Mouse (Mus musculus) ES-E14 (cell line): ENCODE measurements at regions not wholly inside any gene's neighbourhood (a gene's known extent, or its start where the extent isn't known, plus 50 kb on each side); places are given as distances from the start of the nearest gene placed in this dataset.

Experiments used
- DNase-seq: peaks from one replicate; pipeline ENCODE4 v3.0.0-alpha.2; 2013; ENCODE audit warnings: low read depth, low spot score
- H3K27ac ChIP-seq: 2 replicates; pipeline ENCODE4 v1.5.1; 2012; ENCODE audit warnings: low read depth, mild to moderate bottlenecking, low read length, moderate library complexity, mixed read lengths; ENCODE audit not compliant: poor library complexity, insufficient read depth, severe bottlenecking
- H3K36me3 ChIP-seq: 2 replicates; pipeline ENCODE4 v1.6.1; 2012; ENCODE audit warnings: mild to moderate bottlenecking, low read length, moderate library complexity, mixed read lengths; ENCODE audit not compliant: control insufficient read depth, poor library complexity, insufficient read depth, severe bottlenecking
- H3K4me1 ChIP-seq, 2 experiments: fragments of 150-350 bp in 1 of 2; sonication (generic) in 1 of 2; 2 replicates each; pipeline ENCODE4 v1.6.1; 2012; ENCODE audit warnings: low read length in 2 of 2, mild to moderate bottlenecking in 1 of 2, mixed read lengths in 1 of 2; ENCODE audit not compliant: control insufficient read depth in 2 of 2, insufficient read depth in 2 of 2, poor library complexity in 1 of 2
- H3K4me3 ChIP-seq, 2 experiments: fragments of 150-350 bp in 1 of 2; sonication (generic) in 1 of 2; 2 replicates each; pipeline ENCODE4 v1.5.1; 2012; ENCODE audit warnings: low read length in 2 of 2, low read depth in 1 of 2, mild to moderate bottlenecking in 1 of 2, mixed read lengths in 1 of 2; ENCODE audit not compliant: insufficient read depth in 1 of 2, poor library complexity in 1 of 2, severe bottlenecking in 1 of 2
- H3K9ac ChIP-seq: 2 replicates; pipeline ENCODE4 v1.6.1; 2012; ENCODE audit warnings: low read depth, mild to moderate bottlenecking, low read length, mixed read lengths; ENCODE audit not compliant: poor library complexity, insufficient read depth, severe bottlenecking
- H3K9me3 ChIP-seq: fragments of 150-350 bp; sonication (generic); 2 replicates; pipeline ENCODE4 v1.6.1; 2012; ENCODE audit warnings: low read depth, mild to moderate bottlenecking, low read length; ENCODE audit not compliant: control insufficient read depth, insufficient read depth
- CHD2 ChIP-seq: IDR thresholded peaks from 2 replicates; pipeline ENCODE4 v1.6.1; 2014; ENCODE audit warnings: mild to moderate bottlenecking, low read depth, low read length, inconsistent platforms
- HCFC1 ChIP-seq: IDR thresholded peaks from 2 replicates; pipeline ENCODE4 v1.6.1; 2012; ENCODE audit warnings: low read length, inconsistent platforms, borderline replicate concordance; ENCODE audit not compliant: insufficient read depth
- MAFK ChIP-seq: IDR thresholded peaks from 2 replicates; pipeline ENCODE4 v1.6.1; 2014; ENCODE audit warnings: mild to moderate bottlenecking, low read depth, low read length, inconsistent platforms; ENCODE audit not compliant: insufficient read depth
- ZC3H11A ChIP-seq: IDR thresholded peaks from 2 replicates; pipeline ENCODE4 v1.6.1; 2012; ENCODE audit warnings: low read depth, mild to moderate bottlenecking, inconsistent platforms, low read length, borderline replicate concordance
- ZNF384 ChIP-seq: IDR thresholded peaks from 2 replicates; pipeline ENCODE4 v1.6.1; 2012; ENCODE audit warnings: low read depth, low read length, inconsistent platforms
- in situ Hi-C, 2 experiments: fragments of 600-800 bp; cut with MboI; formaldehyde crosslinking; loops; one replicate each; pipeline ENCODE4 v1.15.1; 2025; ENCODE audit warnings: low sequenced_read_pairs in 2 of 2, inconsistent platforms in 1 of 2; ENCODE audit not compliant: unreplicated experiment in 2 of 2

DNA sequence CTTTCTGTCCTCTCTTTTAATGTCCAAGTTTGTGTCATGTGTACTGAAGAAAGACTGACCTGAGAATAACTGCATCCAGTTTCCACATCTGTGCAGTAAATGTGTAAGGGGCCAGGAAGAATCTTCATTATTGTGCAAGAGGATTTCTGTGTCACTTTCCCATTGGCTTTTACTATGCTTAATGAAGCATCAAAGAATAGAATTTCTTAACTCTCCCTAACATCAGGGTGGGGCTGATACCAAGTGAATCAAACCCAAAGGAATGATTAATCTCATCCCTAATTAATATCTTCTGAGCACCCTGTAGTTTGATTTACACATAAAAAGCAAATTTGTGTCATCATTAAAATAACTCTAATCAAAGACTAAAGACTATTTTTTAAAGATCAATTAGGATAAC is 104.5 kb upstream of the Pld5 start:
- Histone ChIP-seq H3K4me1 (no peaks in the 10 kb centered on the region), H3K4me3 (no peak overlapping the region), H3K36me3 (no peaks in the 10 kb centered on the region), H3K9me3 (no peaks in the 10 kb centered on the region), H3K9ac (no peak overlapping the region), H3K27ac (no peak overlapping the region)
- in situ Hi-C loops: no loop called here
- no peak for DNase-seq
- TF ChIP-seq HCFC1 (no peak), ZNF384 (no peak), ZC3H11A (no peak), CHD2 (no peak), MAFK (no peak)

DNA sequence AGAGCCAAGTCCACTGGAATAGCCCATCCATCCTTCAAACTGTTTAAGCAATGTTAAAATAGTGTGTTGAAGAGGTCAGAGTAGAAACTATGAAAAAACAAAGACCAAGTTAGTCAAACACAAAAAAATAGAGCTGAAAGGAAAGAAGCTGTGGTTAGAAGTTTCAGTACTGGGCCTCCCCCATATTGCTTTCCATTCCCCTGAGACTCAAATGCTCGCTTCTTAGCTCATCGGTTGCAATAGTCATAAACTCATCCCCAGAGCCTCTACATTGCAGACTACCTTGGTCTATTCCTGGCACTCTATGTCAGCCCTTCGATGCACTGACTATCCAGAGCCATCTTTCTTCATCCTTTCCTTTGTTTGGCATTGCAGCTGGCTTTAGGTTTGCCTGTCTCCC is 91.8 kb upstream of the Pld5 start:
- in situ Hi-C loops: no loop called here
- no peak for TF ChIP-seq HCFC1
- TF ChIP-seq ZNF384: no peak
- TF ChIP-seq MAFK: no peak
- no peak for TF ChIP-seq ZC3H11A
- no peak for TF ChIP-seq CHD2
- Histone ChIP-seq H3K4me3 (no peak overlapping the region), H3K27ac (no peak overlapping the region), H3K36me3 (no peaks in the 10 kb centered on the region), H3K4me1 (no peaks in the 10 kb centered on the region), H3K9ac (no peak overlapping the region), H3K9me3 (no peaks in the 10 kb centered on the region)
- no peak for DNase-seq

DNA sequence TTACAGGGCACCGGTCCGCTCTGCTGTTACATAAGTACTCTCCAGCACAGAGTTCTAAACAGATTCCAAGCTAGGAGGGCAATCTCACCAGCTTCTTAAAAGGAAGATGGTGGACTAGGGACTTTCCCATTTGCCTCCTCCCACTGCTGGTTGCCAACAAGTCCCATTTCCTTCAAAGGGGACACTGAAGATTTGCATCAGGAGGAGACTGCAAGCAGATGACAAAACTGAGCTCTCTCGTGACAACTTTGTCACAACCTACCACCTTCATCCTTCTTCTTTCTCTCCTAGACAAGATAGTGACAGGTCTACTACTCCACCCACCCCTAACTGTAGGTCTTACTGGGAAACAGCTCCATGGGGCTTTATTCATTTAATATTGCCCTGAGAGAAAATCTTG is 85.8 kb upstream of the Pld5 start:
- Histone ChIP-seq H3K9ac (no peak overlapping the region), H3K4me1 (no peaks in the 10 kb centered on the region), H3K27ac (no peak overlapping the region), H3K9me3 (no peaks in the 10 kb centered on the region), H3K4me3 (no peak overlapping the region), H3K36me3 (no peaks in the 10 kb centered on the region)
- in situ Hi-C loops: no loop called here
- DNase-seq: no peak
- TF ChIP-seq CHD2 (no peak), ZNF384 (no peak), ZC3H11A (no peak), MAFK (no peak), HCFC1 (no peak)

DNA sequence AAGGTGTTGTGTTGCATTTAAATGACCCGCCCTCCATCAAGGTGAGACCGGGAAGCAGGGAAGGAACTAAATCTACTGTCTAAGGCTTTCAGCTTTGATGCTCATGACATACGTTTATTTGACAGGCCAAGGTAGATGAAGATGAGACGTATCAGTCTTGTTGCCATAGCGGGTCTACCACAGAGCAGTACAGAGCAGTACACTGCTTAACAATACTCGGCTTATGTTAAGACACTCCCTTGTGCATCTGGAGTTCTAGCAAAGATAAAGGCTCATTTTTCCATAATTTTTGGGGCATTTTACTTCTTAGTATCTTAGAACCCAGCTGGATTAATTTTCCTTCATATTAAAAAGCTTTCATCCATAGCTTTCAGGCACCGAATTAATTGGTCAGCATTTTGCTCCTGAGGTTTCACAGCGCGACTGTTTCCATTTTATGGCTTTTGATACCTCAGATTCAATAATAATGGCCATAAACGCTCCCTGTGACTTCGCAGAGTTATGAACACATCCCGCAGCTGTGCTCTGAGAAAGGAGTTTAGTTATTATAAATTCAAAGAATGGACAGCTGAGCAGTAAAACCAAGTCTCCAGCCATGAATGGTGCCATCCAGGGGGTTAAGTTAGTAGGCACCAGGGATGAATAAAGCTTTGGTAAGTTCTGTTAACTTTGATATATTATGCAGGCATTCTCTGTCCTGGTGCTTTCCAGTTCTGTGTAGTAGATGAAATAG is 85.0 kb upstream of the Pld5 start:
- DNase-seq: no peak
- in situ Hi-C loops: no loop called here

More for the DNA sequence above, 85.0 kb upstream of the Pld5 start:
- no peaks in the 10 kb centered on the region for H3K36me3 ChIP-seq
- TF ChIP-seq CHD2: no peak
- no peak for TF ChIP-seq HCFC1
- no peak for TF ChIP-seq MAFK
- TF ChIP-seq ZNF384: no peak
- TF ChIP-seq ZC3H11A: no peak
- H3K9ac ChIP-seq: no peak overlapping the region
- H3K9me3 ChIP-seq: no peaks in the 10 kb centered on the region
- H3K4me1 ChIP-seq: peaks cover 0 to 2% of the 10 kb centered on the region in 2 experiments; a peak in 1 of 4 replicates
- no peak overlapping the region for H3K27ac ChIP-seq
- H3K4me3 ChIP-seq: no peak overlapping the region
